Mouse (Mus musculus): ENCODE data around the gene Fam171a1.

GRCm38 (mm10) chr2:3185335-3185734, 71.3 kb downstream of the Fam171a1 start:
- TF ChIP-seq CTCF (IDR thresholded peaks at IDR 0.05; ENCODE audit: insufficient read depth, low read length): peak; percentile 44; the same call in 1 of the 2 replicates
- no peak for TF ChIP-seq POLR2A (IDR thresholded peaks at IDR 0.05; ENCODE audit: borderline replicate concordance, extremely low read depth, low read depth, low read length)
